Mouse (Mus musculus): ENCODE data around the gene Rps25.
"Not testable (repeated sequence)": the region's sequence is repeated elsewhere in the genome, so short reads cannot be mapped to it uniquely, and the experiment has no call there.

The Rps25 gene

GRCm38 (mm10) chr9:44406906-44407751 is at the start of gene Rps25, which contains the start of gene Trappc4:
Rps25 (plus strand) TSS chr9:44407139.
Trappc4 (minus strand) TSS chr9:44407600.
- DNase-seq, result peak; percentile 93

DNA sequence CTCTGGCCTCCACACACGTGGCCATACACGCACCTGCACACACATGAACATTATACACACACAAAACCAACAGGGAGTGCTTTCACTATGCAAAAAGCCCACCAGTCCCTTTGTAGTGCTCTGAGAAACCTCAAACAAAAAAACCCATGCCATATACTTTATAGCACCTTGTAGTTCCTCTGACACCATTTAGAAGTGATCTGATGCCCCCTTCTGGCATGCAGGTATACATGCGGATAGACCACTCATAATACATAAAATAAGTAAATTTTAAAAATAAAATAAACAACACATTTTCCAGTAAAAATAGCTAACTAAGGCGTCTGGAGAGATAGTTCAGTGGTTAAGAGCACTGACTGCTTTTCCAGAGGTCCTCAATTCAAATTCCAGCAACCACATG is 49.7 kb upstream of the Rps25 start:
- no peak for DNase-seq

DNA sequence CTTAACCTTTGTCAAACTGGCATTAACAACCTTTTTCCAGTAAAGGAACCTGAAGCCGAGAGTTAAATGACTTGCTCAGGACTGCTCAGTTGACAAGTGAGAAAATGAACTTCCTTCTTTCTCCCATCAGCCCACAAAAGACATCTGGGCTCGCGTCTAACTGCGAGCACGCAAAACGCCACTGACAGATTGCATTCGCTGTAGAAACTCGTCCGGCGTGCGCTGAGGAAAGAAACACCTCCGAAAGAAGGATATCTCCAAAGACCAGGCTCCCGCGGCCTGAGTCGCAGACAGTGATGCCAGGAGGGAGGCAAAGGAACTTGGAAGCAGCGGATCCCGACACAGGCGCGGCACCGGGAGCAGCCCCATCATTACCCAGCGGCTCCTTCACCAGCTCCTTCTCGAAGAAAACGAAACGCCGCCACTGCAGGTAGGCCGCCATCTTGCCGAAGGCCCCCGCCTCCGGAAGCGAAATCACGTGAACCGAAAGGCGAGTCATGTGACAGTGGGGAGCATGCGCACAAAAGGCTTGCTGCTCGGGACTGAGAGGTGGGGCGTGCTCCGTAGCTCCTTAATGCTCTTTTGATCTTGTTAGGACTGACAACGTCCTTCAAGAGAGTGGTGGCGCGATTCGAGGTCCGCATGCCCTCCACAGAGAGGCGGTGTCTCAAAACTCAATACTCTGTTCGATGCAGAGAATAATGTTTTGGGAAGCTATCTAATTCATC is 45.6 kb upstream of the Rps25 start, which contains the start of gene Vps11:
Vps11 (minus strand) TSS at position 481 of the 728 bp plus-strand sequence.
- peak; percentile 93 for DNase-seq

DNA sequence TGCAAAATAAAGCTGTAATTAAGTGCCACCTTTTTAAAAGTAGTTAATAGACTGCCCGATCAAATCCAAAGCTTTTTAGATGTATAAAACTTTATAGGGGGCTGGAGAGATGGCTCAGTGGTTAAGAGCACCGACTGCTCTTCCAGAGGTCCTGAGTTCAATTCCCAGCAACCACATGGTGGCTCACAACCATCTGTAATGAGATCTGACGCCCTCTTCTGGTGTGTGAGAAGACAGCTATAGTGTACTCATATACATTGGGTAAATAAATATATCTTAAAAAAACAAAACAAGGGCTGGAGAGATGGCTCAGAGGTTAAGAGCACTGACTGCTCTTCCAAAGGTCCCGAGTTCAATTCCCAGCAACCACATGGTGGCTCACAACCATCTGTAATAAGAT is 45.0 kb upstream of the Rps25 start:
- DNase-seq, result not testable (repeated sequence)

DNA sequence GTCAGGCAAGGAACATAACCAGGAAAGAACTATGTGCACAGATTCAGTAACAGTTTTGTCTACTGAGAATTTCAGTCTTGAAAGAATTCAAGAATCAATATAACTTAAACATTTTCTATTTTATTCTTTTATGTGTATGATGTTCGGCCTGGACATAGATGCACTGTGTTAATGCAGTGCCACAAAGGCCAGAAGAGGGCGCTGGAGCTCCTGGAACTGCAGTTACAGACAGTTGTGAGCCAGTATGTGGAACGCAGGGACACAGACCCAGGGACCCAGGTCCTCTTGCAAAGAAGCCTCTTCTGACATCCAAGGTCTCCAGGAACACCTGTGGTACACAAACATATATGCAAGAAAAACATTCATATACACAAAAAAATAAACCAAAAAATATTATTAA is 42.5 kb upstream of the Rps25 start:
- DNase-seq, result no peak

DNA sequence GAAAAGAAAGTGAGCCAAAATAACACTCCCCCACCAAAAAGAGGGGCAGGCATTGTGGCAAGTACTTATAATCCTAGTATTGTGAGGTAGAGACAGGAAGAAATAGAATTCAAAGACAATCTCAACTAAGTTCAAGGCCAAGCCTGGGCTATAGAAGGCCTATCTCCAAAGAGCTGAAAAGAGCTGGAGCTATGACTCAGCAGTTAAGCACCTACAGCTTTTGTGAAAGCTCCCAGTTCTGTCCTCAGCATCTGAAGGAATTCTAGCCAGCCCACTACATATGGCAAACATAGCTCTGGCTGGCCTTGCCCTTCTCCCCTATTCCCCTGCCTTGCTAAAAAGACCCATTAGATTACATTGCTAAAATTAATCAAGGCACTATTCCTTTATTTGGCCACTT is 33.6 kb upstream of the Rps25 start:
- no peak for DNase-seq

- DNase-seq, result no peak
Measured at GRCm38 (mm10) chr9:44376141-44376540, 30.8 kb upstream of the Rps25 start.

GRCm38 (mm10) chr9:44377335-44377734 is 29.6 kb upstream of the Rps25 start:
- DNase-seq, result not testable (repeated sequence)

DNA sequence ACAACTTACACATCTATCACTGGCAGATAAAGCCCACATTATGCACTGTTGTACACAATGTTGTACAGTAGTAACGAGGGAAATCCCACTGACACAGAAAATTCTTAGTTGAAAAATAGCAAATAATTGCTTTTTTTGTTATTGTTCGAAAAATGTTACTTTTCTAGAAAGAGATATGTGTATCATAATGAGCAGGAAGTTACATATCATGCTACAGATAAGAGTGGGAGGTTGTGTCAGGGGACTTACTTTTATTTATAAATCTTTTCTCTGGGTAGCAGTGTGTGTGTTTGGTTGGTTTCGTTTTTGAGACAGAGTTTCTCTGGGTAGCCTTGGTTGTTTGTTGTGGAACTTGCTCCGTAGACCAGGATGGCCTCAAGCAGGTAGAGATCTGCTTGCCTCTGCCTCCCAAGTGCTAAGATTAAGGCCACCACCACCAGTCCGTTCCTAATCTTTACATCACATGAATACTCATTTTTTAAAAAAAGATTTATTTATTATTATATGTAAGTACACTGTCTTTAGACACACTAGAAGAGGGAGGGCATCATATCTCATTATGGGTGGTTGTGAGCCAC is 28.7 kb upstream of the Rps25 start:
- DNase-seq, result no peak

- peak; percentile 99 for DNase-seq
Measured at GRCm38 (mm10) chr9:44379054-44379834, 27.7 kb upstream of the Rps25 start, which contains the start of gene Hyou1. Hyou1 (plus strand) TSS chr9:44379490.

DNA sequence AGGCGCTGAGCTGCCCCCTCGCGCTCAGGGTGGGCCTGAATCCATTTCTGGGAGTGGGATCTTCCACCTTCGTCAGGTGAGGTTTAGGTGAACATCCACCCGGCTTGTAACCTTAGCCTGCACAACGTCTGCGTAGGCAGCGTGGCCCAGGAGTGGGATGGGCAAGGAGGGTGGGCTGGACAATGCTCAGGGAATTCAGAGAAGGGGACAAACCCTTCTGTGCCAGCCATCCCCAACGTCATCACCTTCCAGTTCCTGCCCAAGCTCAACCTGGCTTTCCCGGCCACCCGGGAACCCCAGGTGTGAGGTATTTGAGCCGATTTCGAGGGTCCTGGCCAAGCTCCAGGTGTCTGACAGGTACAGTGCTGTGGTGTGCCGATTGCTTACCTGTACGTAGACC is 27.1 kb upstream of the Rps25 start:
- DNase-seq, result peak; percentile 37

GRCm38 (mm10) chr9:44384596-44384995 is 22.3 kb upstream of the Rps25 start:
- DNase-seq, result no peak

DNA sequence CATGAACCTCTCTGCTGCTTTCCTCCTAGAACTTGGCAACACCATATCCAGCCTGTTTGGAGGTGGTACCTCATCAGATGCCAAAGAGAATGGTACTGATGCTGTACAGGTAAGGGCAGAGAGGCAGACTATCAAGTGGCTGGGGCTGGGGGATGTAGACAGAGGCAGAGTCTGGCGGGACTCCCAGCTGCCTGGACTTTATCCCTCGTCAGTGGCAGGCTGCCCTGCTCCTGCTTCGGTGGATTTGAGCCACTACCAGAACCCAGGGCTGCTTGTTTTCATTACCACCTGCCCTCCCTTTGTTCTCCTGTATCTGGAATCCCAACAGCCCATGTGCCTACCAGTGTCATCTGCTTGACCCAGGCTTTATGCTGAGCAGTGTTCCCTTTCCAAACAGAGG is 19.7 kb upstream of the Rps25 start:
- DNase-seq, result no peak

- DNase-seq, result peak; percentile 30
Measured at GRCm38 (mm10) chr9:44389273-44389672, 17.7 kb upstream of the Rps25 start.

- DNase-seq, result peak; percentile 60
Measured at GRCm38 (mm10) chr9:44391466-44391865, 15.5 kb upstream of the Rps25 start.

GRCm38 (mm10) chr9:44396684-44397411 is 10.1 kb upstream of the Rps25 start, which contains the start of gene Slc37a4:
Slc37a4 (plus strand) TSS chr9:44396852.
- DNase-seq, result peak; percentile 98

DNA sequence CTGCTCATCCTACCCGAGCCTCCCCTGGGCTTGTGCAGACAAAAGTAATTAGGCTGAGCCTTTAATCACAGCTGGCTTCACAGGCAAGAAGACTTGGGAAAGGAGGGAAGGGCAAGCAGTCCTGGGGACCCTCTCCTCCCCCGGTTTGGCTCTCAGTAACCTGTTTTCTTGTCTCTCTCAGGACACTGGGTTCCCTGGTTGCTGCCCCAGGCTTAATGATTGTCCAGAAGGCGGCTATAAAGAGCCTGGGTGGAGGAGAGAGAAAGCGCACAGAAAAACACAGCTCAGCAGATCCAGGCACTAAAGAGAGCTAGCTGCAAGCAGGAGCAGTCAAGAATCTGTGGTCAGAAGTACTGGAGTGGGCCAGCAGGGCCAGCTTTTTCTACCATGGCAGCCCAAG is 8.9 kb upstream of the Rps25 start:
- no peak for DNase-seq

DNA sequence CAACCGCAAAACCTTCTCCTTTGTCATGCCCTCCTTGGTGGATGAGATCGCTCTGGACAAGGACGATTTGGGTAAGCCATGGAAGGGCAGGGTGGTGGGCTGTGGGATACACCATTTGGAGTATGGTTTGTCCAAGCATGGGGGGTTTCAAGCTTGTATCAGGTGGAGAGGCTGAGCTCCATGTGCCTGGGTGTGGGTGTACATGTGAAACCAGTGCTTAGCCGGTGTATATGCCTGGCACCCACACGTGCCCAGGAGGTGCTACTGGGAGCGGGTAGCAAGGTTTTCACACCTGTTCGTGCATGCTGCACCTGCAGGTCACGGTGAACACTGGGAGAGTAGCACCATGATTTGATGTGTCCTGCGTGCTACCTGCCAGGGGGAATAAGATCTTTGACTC is 8.4 kb upstream of the Rps25 start:
- peak; percentile 46 for DNase-seq

- no peak for DNase-seq
Measured at GRCm38 (mm10) chr9:44399114-44399794, 7.7 kb upstream of the Rps25 start.

DNA sequence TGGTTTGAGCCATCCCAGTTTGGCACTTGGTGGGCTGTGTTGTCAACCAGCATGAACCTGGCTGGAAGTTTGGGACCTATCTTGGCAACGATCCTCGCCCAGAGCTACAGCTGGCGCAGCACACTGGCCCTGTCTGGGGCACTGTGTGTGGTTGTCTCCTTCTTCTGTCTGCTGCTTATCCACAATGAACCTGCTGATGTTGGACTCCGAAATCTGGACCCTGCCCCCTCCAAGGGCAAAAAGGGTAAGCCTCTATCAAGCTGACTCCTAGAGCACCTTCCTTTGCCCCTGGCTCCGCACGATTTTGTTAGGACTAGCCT is 7.2 kb upstream of the Rps25 start:
- DNase-seq, result no peak

- DNase-seq, result no peak
Measured at GRCm38 (mm10) chr9:44401081-44401480, 5.9 kb upstream of the Rps25 start.

GRCm38 (mm10) chr9:44405011-44405410 is 1.9 kb upstream of the Rps25 start:
- no peak for DNase-seq

All from layer of hippocampus, adult 9-11 months (tissue).